8 mouse cellular contexts compared by ENCODE assay signal in the genomic region with DNA sequence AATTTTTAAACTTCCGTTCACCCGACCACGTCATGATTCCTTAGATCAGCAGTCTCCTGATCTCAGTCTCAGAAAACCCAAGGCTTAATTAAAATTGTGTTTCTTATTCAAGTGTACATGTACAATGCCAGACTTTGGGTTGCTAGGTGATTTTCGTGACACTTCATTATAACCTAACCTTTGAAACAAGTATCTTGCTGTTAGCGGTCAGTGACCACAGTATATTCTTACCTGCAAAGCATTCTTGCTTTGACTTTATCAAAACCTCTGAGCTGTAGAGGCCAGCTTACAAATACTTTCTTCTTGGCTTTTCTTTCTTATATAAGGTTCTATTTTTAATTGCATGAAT. TPM values are rescaled to one million over a fixed set of nuclear protein-coding genes. Genes with fewer than 3 reads are reported as not detected.
DNase-seq lines count a peak whose midpoint lies in the region; ATAC-seq and TF ChIP-seq lines count a peak whose summit lies in the region.

No protein-coding gene starts in this region.

- H3K4me1 ChIP-seq in cerebellum, adult 2 months (ENCODE audit: control insufficient read depth, insufficient read depth, low read length), result no peaks in the 10 kb centered on the region; the same call in 1 of the 2 replicates
- H3K4me1 ChIP-seq in neural tube, embryonic 11.5 days (ENCODE audit: control insufficient read depth, insufficient read depth, low read length), result peaks cover 4% of the 10 kb centered on the region
- H3K4me1 ChIP-seq in limb, embryonic 13.5 days, result peaks cover 17% of the 10 kb centered on the region
- peaks cover 5% of the 10 kb centered on the region; the same call in 1 of the 2 replicates for H3K4me1 ChIP-seq in stomach, embryonic 15.5 days

- H3K36me3 ChIP-seq in neural tube, embryonic 11.5 days (ENCODE audit: control insufficient read depth, insufficient read depth, low read length), result no peaks in the 10 kb centered on the region
- H3K36me3 ChIP-seq in limb, embryonic 13.5 days, result peaks cover under 1% of the 10 kb centered on the region; the same call in 1 of the 2 replicates
- no peaks in the 10 kb centered on the region for H3K36me3 ChIP-seq in stomach, embryonic 15.5 days

- peak overlapping the region; percentile 48; the same call in 1 of the 2 replicates for H3K27ac ChIP-seq in cerebellum, adult 2 months (ENCODE audit: insufficient read depth, low read length)
- H3K27ac ChIP-seq in neural tube, embryonic 11.5 days (ENCODE audit: low read depth, low read length), result peak overlapping the region; percentile 82
- peak overlapping the region; percentile 73; the same call in 1 of the 2 replicates for H3K27ac ChIP-seq in limb, embryonic 13.5 days
- peak overlapping the region; percentile 83 for H3K27ac ChIP-seq in stomach, embryonic 15.5 days

- H3K4me2 ChIP-seq in neural tube, embryonic 11.5 days (ENCODE audit: low read depth), result peak overlapping the region; percentile 60
- peak overlapping the region; percentile 64 for H3K4me2 ChIP-seq in limb, embryonic 13.5 days (replicated peaks)
- H3K4me2 ChIP-seq in stomach, embryonic 15.5 days, result peak overlapping the region; percentile 73

- peak overlapping the region; percentile 63 for H3K4me3 ChIP-seq in cerebellum, adult 2 months (replicated peaks; ENCODE audit: insufficient read depth, low read depth, low read length)
- H3K4me3 ChIP-seq in neural tube, embryonic 11.5 days (ENCODE audit: low read depth, low read length), result peak overlapping the region; percentile 78
- peak overlapping the region; percentile 82 for H3K4me3 ChIP-seq in limb, embryonic 13.5 days
- H3K4me3 ChIP-seq in stomach, embryonic 15.5 days (replicated peaks), result peak overlapping the region; percentile 74

- no peaks in the 10 kb centered on the region for H3K9me3 ChIP-seq in neural tube, embryonic 11.5 days (ENCODE audit: control insufficient read depth, low read length)
- no peaks in the 10 kb centered on the region for H3K9me3 ChIP-seq in limb, embryonic 13.5 days
- no peaks in the 10 kb centered on the region for H3K9me3 ChIP-seq in stomach, embryonic 15.5 days

- whole genome bisulfite sequencing in cerebellum, adult 2 months, result 15% methylated on average over 5 of the region's 5 CpGs
- WGBS in neural tube, embryonic 11.5 days, result 35% methylated on average over 5 of the region's 5 CpGs
- WGBS in limb, embryonic 13.5 days, result 29% methylated on average over 5 of the region's 5 CpGs
- WGBS in stomach, embryonic 15.5 days, result 34% methylated on average over 5 of the region's 5 CpGs

- no peak for DNase-seq in cerebellum, adult 2 months
- no peak for DNase-seq in neural tube, embryonic 11.5 days (ENCODE audit: low spot score)
- no peak for DNase-seq in neural tube, embryonic 10.5 days (ENCODE audit: extremely low spot score, low spot score)
- DNase-seq in adrenal gland, adult 18-20 months (ENCODE audit: low spot score in 2 of 2), result no peak
- no peak for DNase-seq in urinary bladder, postnatal 10 days (ENCODE audit: low spot score)

- ATAC-seq in cerebellum, adult (ENCODE audit: insufficient number of reproducible peaks, low FRiP score, low TSS enrichment), result no peak
- ATAC-seq in neural tube, embryonic 11.5 days (ENCODE audit: insufficient read depth, low FRiP score, low TSS enrichment), result peak; percentile 1
- no peak for ATAC-seq in limb, embryonic 13.5 days (ENCODE audit: low FRiP score, low read depth)
- no peak for ATAC-seq in stomach, embryonic 15.5 days (ENCODE audit: insufficient read depth, low FRiP score, low read depth)

- peak overlapping the region; percentile 72 for H3K9ac ChIP-seq in neural tube, embryonic 11.5 days (ENCODE audit: low read length)
- peak overlapping the region; percentile 59 for H3K9ac ChIP-seq in limb, embryonic 13.5 days
- peak overlapping the region; percentile 34; the same call in 1 of the 2 replicates for H3K9ac ChIP-seq in stomach, embryonic 15.5 days

- TF ChIP-seq POLR2A in cerebellum, adult 2 months (IDR thresholded peaks at IDR 0.05; ENCODE audit: borderline replicate concordance, insufficient read depth, low read length), result no peak

- no peak for TF ChIP-seq CTCF in cerebellum, adult 2 months (IDR thresholded peaks at IDR 0.05; ENCODE audit: borderline replicate concordance, insufficient read depth, low read depth, low read length)

- no peaks in the 10 kb centered on the region for H3K27me3 ChIP-seq in cerebellum, adult 2 months (ENCODE audit: control insufficient read depth, insufficient read depth, low read length)
- H3K27me3 ChIP-seq in neural tube, embryonic 11.5 days (ENCODE audit: control insufficient read depth, insufficient read depth, low read length), result no peaks in the 10 kb centered on the region
- no peaks in the 10 kb centered on the region for H3K27me3 ChIP-seq in limb, embryonic 13.5 days
- H3K27me3 ChIP-seq in stomach, embryonic 15.5 days (replicated peaks), result no peaks in the 10 kb centered on the region

RNA-seq across cellular contexts. Expression of a gene that starts 15.2 kb away (rescaled TPM):
- 289 and 298 TPM in 2 replicates for polyA plus RNA-seq in cerebellum, adult 2 months (2012; rRNA removed)
- polyA plus RNA-seq in neural tube, embryonic 11.5 days (2014; fragmentation: Nextera tagmentation; extraction: Ambion mirVana), result 166 and 168 TPM in 2 replicates
- polyA plus RNA-seq in limb, embryonic 13.5 days (2015; fragmentation: Nextera tagmentation; extraction: Ambion mirVana), result 121 and 135 TPM in 2 replicates
- polyA plus RNA-seq in stomach, embryonic 15.5 days (2015; fragmentation: Nextera tagmentation; extraction: Ambion mirVana), result 102 and 104 TPM in 2 replicates
- 10 to 100 TPM; 80.2 to 90.2 TPM for total RNA-seq in adrenal gland, adult 18-20 months (2021)

RNA-seq across cellular contexts. Expression of a gene that starts 53.4 kb away (rescaled TPM):
- polyA plus RNA-seq in cerebellum, adult 2 months (2012; rRNA removed), result 12.2 and 14.5 TPM in 2 replicates
- polyA plus RNA-seq in neural tube, embryonic 11.5 days (2014; fragmentation: Nextera tagmentation; extraction: Ambion mirVana), result 5.3 and 5.8 TPM in 2 replicates
- polyA plus RNA-seq in limb, embryonic 13.5 days (2015; fragmentation: Nextera tagmentation; extraction: Ambion mirVana), result 1.5 and 1.7 TPM in 2 replicates
- polyA plus RNA-seq in stomach, embryonic 15.5 days (2015; fragmentation: Nextera tagmentation; extraction: Ambion mirVana), result 0.41 and 0.52 TPM in 2 replicates
- total RNA-seq in adrenal gland, adult 18-20 months (2021), result not detected
